19 mouse cellular contexts compared by ENCODE assay signal in genomic region chr4:46558672-46559667, GRCm38 (mm10). TPM values are rescaled to one million over a fixed set of nuclear protein-coding genes. Genes with fewer than 3 reads are reported as not detected.
A peak's percentile ranks its signal among the peaks of the same experiment; 100 is the strongest.
DNase-seq lines count a peak whose midpoint lies in the region; ATAC-seq lines count a peak whose summit lies in the region.
"Had no signal": no experiment of that assay in that cellular context is flagged by ENCODE, and none has a peak within 500 bp of the region (broad histone marks: within the 10 kb centered on the region; RNA-seq: fewer than 3 reads in every experiment).

No protein-coding gene starts in this region.

- DNase-seq in testis, postnatal 10 days (ENCODE audit: low spot score): peak; percentile 34
- no peak for DNase-seq in testis, postnatal 14 days (ENCODE audit: low spot score)
- DNase-seq in heart, postnatal 25 days (ENCODE audit: low spot score): no peak
- no peak for DNase-seq in adrenal gland, adult 2 months
- no peak for DNase-seq in cerebellum, adult 9-11 months
- DNase-seq: adrenal gland, postnatal 25 days; cerebellum, postnatal 14 days; forebrain, postnatal 0 days; kidney, postnatal 14 days; left cerebral cortex, postnatal 4 days; retina, postnatal 1 day had no signal

- WGBS in intestine, embryonic 16.5 days: 49% methylated on average over 22 of the region's 22 CpGs
- WGBS in macrophage (ENCODE audit: missing documents): 48% methylated on average over 22 of the region's 22 CpGs
- WGBS in stomach, embryonic 16.5 days: 55% methylated on average over 21 of the region's 22 CpGs

- H3K79me2 ChIP-seq in macrophage (ENCODE audit: inconsistent target): peaks cover 61% of the 10 kb centered on the region

- peak overlapping the region; percentile 96 for H3K27ac ChIP-seq in intestine, embryonic 16.5 days (ENCODE audit: low read length)
- H3K27ac ChIP-seq in macrophage: peak overlapping the region; percentile 62
- H3K27ac ChIP-seq in stomach, embryonic 16.5 days (ENCODE audit: low read length): peak overlapping the region; percentile 25; the same call in 1 of the 2 replicates
- H3K27ac ChIP-seq: embryonic facial prominence, embryonic 10.5 days; lung, embryonic 15.5 days; midbrain, embryonic 10.5 days had no signal

- intact Hi-C loops in heart, postnatal 25 days (cut with DNase I): no loop called here

- peak overlapping the region; percentile 16; the same call in 1 of the 2 replicates for H3K4me2 ChIP-seq in intestine, embryonic 16.5 days (ENCODE audit: low read depth, low read length)
- no peak overlapping the region for H3K4me2 ChIP-seq in stomach, embryonic 16.5 days (ENCODE audit: low read depth, low read length)
- H3K4me2 ChIP-seq: heart, embryonic 11.5 days; lung, embryonic 15.5 days had no signal

- H3K4me1 ChIP-seq in intestine, embryonic 16.5 days (ENCODE audit: control insufficient read depth, insufficient read depth, low read length): peaks cover 35% of the 10 kb centered on the region
- peaks cover 4% of the 10 kb centered on the region for H3K4me1 ChIP-seq in stomach, embryonic 16.5 days (ENCODE audit: control insufficient read depth, insufficient read depth, low read length)

- H3K27me3 ChIP-seq in intestine, embryonic 16.5 days (replicated peaks; ENCODE audit: control insufficient read depth, insufficient read depth, low read length): no peaks in the 10 kb centered on the region
- H3K27me3 ChIP-seq in stomach, embryonic 16.5 days (ENCODE audit: control insufficient read depth, insufficient read depth, low read length): no peaks in the 10 kb centered on the region
- H3K27me3 ChIP-seq: lung, embryonic 15.5 days had no signal

- H3K9me3 ChIP-seq in intestine, embryonic 16.5 days (ENCODE audit: control insufficient read depth, low read length): no peaks in the 10 kb centered on the region
- H3K9me3 ChIP-seq in stomach, embryonic 16.5 days (replicated peaks; ENCODE audit: control insufficient read depth, low read length): no peaks in the 10 kb centered on the region
- H3K9me3 ChIP-seq: embryonic facial prominence, embryonic 10.5 days; lung, embryonic 15.5 days; midbrain, embryonic 10.5 days had no signal

- H3K36me3 ChIP-seq in intestine, embryonic 16.5 days (ENCODE audit: control insufficient read depth, insufficient read depth, low read length): no peaks in the 10 kb centered on the region
- H3K36me3 ChIP-seq in macrophage (ENCODE audit: inconsistent target): peaks cover 8% of the 10 kb centered on the region; the same call in 1 of the 2 replicates
- no peaks in the 10 kb centered on the region for H3K36me3 ChIP-seq in stomach, embryonic 16.5 days (ENCODE audit: control insufficient read depth, insufficient read depth, low read length)
- H3K36me3 ChIP-seq: embryonic facial prominence, embryonic 10.5 days; lung, embryonic 15.5 days; midbrain, embryonic 10.5 days had no signal

- no peak overlapping the region for H3K9ac ChIP-seq in intestine, embryonic 16.5 days (ENCODE audit: low read depth, low read length)
- no peak overlapping the region for H3K9ac ChIP-seq in stomach, embryonic 16.5 days (ENCODE audit: low read length)
- H3K9ac ChIP-seq: forebrain, postnatal 0 days; lung, embryonic 15.5 days had no signal

- ATAC-seq in intestine, embryonic 16.5 days: peak; percentile 85
- ATAC-seq in stomach, embryonic 16.5 days (ENCODE audit: insufficient read depth, low FRiP score): peak; percentile 26; the same call in 1 of the 2 replicates
- ATAC-seq: forebrain, postnatal 0 days had no signal

- no peak overlapping the region for H3K4me3 ChIP-seq in intestine, embryonic 16.5 days (ENCODE audit: low read length)
- no peak overlapping the region for H3K4me3 ChIP-seq in macrophage (ENCODE audit: inconsistent target)
- H3K4me3 ChIP-seq in stomach, embryonic 16.5 days (replicated peaks; ENCODE audit: low read length): no peak overlapping the region
- H3K4me3 ChIP-seq: embryonic facial prominence, embryonic 10.5 days; erythroblast, embryonic 14.5 days; lung, embryonic 15.5 days; midbrain, embryonic 10.5 days had no signal

RNA-seq across cellular contexts. Expression of gene Trim14, which starts 23.0 kb away (rescaled TPM):
- polyA plus RNA-seq in intestine, embryonic 16.5 days (2015; fragmentation: Nextera tagmentation; extraction: Ambion mirVana): 14.8 and 15.2 TPM in 2 replicates
- 100 to 1,000 TPM in 20 of 26 experiments, 10 to 100 TPM in 6; 40.3 to 320 (median 186) TPM for total RNA-seq in macrophage (2018; cell fraction: chromatin; rRNA removed)
- 100 to 1,000 TPM in 14 of 26 experiments, 10 to 100 TPM in 12; 40.9 to 189 (median 109) TPM for total RNA-seq in macrophage (2018; cell fraction: cytosol; rRNA removed)
- total RNA-seq in macrophage (2018; cell fraction: nucleus; rRNA removed): 100 to 1,000 TPM in 20 of 26 experiments, 10 to 100 TPM in 6; 47.0 to 265 (median 151) TPM
- 89.8 to 107 TPM (median 90.1 TPM) in 3 replicates for polyA plus RNA-seq in macrophage (2018)
- 4.4 and 5.7 TPM in 2 replicates for polyA plus RNA-seq in stomach, embryonic 16.5 days (2015; fragmentation: Nextera tagmentation; extraction: Ambion mirVana)
- 1 to 10 TPM; 1.7 to 1.9 TPM for total RNA-seq in heart, postnatal 25 days (2021)
- 1 to 10 TPM; 4.9 to 5.8 TPM for total RNA-seq in adrenal gland, adult 2 months (2021)
- 16.0 and 21.3 TPM in 2 replicates for polyA plus RNA-seq in adrenal gland, adult 2 months (2012; rRNA removed)

RNA-seq across cellular contexts. Expression of gene Coro2a, which starts 43.0 kb away (rescaled TPM):
- 99.8 and 112 TPM in 2 replicates for polyA plus RNA-seq in intestine, embryonic 16.5 days (2015; fragmentation: Nextera tagmentation; extraction: Ambion mirVana)
- total RNA-seq in macrophage (2018; cell fraction: chromatin; rRNA removed): 100 to 1,000 TPM in 16 of 26 experiments, 10 to 100 TPM in 10; 19.8 to 277 (median 119) TPM
- total RNA-seq in macrophage (2018; cell fraction: cytosol; rRNA removed): 10 to 100 TPM; 44.6 to 93.4 (median 63.3) TPM
- total RNA-seq in macrophage (2018; cell fraction: nucleus; rRNA removed): 100 to 1,000 TPM in 9 of 26 experiments, 10 to 100 TPM in 17; 29.9 to 258 (median 87.1) TPM
- 34.5 to 36.9 TPM (median 35.4 TPM) in 3 replicates for polyA plus RNA-seq in macrophage (2018)
- 26.4 and 27.1 TPM in 2 replicates for polyA plus RNA-seq in stomach, embryonic 16.5 days (2015; fragmentation: Nextera tagmentation; extraction: Ambion mirVana)
- under 1 TPM; 0.18 to 0.45 TPM for total RNA-seq in heart, postnatal 25 days (2021)
- total RNA-seq in adrenal gland, adult 2 months (2021): 1 to 10 TPM; 2.2 to 2.8 TPM
- 8.7 and 12.4 TPM in 2 replicates for polyA plus RNA-seq in adrenal gland, adult 2 months (2012; rRNA removed)

Comparison
In these comparisons a context has a peak if more than half of its experiments do, and no peak if none do; other contexts are left out.
1. H3K27ac ChIP-seq: peak in every context shown above with its lines; median percentile 96 in intestine, embryonic 16.5 days; 62 in macrophage; 25 in stomach, embryonic 16.5 days.